Mouse (Mus musculus): ENCODE results near the gene Kcp.

The Kcp gene

DNA sequence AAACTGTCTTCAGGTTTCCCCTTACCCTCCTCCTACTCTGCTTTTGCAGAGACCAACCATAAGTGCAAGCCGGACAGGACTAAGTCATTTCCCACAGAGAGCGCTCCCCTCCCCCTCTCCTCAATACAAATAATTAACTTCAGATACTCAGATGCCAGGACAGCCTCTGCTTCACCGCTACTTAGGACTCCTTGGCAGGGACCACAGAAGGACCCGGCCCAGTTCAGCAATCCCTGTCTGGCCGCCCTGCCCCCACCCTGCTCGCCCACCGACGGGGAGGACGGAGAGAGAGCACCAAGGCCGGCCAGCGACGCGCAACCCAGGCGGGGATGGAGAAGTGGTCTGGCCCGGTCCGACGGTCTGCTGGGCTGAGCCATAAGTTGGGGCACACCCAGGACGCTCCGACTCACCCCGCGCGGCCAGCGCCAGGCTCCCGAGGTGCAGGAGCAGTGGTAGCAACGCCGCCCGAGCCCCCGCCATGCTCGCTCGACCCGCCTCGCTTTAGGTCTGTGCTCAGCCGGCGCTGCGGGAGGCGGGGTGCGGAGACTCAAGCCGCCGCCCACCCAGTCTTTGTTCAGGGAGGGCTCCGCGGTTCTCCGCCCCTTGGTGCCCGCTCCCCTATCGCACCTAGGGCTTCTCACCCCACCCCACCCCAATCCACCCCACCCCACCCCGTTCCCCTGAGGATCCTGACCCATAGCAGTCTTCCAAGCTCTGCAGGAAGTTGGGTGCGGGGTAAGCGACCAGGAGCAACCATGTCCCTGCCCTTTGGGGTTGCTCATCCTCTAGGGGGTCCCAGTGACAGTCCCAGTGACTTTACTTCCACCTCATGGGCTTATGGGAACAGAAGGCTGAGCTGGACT, at the start of gene Kcp:
Gene Kcp, minus strand, starts transcription at position 506 of the 863 bp plus-strand sequence.
- no peak for DNase-seq

DNA sequence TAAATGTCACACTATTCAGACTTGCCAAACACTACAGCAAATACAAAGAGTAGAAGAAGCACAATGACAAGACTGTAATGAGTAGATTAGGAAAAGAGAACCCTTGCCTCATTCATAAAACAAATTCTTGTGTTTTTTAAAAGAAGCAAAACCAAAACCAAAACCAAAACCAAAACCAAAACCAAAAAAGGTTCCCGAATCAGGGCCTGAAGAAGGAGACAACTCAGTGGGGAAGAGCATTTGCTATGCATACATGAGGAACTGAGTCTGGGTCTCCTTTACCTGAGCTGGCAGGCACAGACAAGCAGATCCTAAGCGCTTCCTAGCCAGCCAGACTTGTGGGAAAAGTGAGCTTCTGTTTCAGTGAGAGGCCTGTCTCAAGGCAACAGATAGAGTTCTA, 49.4 kb upstream of the Kcp start:
- no peak for DNase-seq

- no peak for DNase-seq
These were observed 44.8 kb upstream of the Kcp start for GRCm38 (mm10) chr6:29552526-29552925.

- DNase-seq = no peak
These were observed 40.3 kb upstream of the Kcp start for GRCm38 (mm10) chr6:29548086-29548485.

DNA sequence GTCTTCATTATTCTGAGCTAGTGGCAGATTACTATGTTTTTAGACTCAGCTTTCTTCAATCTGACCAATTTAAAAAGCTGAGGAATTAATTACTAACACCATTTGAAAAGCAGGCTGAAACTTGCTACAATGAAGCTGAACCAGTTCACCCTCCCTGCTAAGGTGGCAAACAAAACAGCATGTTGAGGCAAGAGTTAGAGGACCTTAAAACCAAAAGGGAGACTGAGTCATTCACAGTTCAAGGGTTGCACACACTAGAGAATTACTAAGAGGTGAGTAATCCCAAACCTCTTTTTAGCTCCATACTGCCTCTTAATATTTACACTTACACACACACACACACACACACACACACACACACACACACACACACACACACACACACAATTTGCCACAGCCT, 39.8 kb upstream of the Kcp start:
- DNase-seq = no peak

DNA sequence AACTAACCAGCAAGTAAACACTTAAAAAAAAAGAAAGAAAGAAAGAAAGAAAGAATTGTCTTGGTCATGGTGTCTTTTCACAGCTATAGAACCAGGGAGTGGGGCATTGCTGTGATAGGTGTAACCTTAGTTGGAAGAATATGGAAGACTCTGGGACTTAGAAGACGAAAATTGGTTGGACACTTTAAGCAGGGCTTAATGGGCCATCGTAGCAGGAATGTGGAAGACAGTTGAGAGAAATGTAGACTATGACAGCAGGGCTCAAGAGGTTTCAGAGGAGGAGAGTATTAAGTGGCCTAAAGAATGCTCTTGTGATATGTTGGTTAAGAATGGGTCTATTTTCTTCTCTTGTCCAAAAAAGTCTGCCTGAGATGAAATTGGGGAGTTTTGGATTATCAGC, 37.9 kb upstream of the Kcp start:
- no peak for DNase-seq

DNA sequence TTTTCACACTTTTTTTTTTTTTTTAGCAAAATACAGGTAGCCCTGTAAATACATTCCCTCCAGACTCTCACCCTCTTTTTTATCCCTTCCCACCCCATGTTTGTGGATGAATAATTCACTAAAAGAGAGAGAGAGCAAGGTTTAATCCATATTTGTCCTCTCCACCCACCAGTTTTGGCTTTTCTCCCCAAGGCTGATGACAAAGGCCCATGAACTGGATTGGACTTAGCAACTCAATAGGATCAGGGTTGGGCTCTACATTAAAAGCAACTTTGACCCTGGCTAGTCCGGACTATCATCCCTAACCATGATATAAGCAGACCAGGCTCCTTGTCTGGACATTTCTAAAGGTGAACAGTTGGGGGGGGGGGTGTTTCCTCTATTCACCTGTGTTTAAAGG, 33.2 kb upstream of the Kcp start:
- no peak for DNase-seq

GRCm38 (mm10) chr6:29540223-29540622, 32.5 kb upstream of the Kcp start:
- no peak for DNase-seq

DNA sequence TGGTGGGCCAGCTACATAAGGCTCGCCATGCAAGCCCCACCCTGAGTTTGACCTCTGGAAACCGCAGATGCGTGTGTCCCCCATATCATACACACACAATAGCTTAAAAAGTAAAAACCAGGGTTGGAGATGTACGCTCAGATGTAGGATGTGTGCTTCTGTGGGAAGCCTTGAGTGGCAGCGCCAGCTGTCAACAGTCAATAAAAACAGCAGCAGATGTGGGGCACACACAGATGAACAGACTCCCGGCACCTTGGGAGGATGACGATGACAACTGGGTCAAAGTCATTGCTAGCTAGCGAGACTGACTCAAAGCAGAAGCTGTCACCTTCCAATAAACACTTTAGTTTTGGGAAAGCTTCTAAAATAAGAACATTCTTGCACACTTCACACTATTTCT, 31.8 kb upstream of the Kcp start:
- DNase-seq = no peak

DNA sequence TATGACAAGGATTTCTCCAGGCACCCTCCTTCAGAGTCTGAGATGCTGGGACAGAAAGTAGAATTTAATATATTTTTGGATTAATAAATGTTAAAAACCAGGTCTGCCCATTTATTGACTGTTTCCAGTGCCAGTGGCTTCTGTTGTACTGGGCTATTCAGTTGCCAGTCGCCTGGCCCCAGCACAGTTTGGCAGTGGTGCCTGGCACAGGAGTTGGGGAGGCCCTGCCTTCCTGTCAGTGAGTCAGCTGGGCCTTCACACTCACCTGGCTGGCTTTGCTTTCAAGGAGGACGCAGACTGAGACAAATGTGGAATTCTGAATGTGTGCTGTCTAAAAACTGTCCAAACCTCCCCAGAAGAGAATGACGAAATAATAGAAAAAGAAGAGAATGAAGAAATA, 29.5 kb upstream of the Kcp start:
- DNase-seq = no peak

- no peak for DNase-seq
These were observed 29.0 kb upstream of the Kcp start for GRCm38 (mm10) chr6:29536651-29537193.

- no peak for DNase-seq
These were observed 27.6 kb upstream of the Kcp start for GRCm38 (mm10) chr6:29535316-29535715.

DNA sequence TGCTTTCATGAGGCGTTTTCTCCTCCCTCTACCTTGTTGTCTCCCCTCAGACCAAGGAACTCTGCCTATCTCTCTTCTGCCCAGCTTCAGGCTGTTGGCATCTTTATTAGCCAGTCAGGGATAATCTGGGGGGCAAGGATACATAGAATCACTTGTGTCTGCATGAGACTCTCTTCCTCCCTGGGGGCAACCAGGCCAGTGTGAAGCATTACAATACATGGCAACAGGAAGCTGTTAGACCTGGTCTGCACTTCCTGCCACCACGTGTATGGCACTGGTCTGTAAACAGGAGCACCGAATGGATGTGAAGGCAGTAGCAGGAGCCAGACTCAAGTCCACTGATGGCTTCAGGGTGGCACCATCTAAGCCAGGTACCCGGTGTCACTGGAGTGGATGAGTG, 22.3 kb upstream of the Kcp start:
- no peak for DNase-seq

- no peak for DNase-seq
These were observed 21.7 kb upstream of the Kcp start for GRCm38 (mm10) chr6:29529444-29529820.

GRCm38 (mm10) chr6:29528561-29529443, 21.1 kb upstream of the Kcp start:
- DNase-seq = no peak

DNA sequence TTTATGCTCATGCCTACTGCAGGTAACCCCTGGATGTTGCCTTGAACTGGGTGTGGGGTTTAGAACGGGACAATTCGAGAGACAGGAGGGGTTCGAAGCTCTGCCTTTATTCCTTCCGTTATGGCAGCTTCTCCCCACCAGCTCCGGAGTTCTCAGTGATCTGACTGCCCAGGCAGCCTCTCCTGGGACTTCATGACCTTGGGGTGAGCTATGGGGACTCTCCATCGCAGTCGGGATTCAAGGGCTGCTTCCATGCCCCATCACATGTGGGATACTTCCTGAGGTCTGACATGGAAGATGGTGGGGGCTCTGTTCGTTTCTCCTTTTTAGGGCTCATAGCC, 20.4 kb upstream of the Kcp start:
- DNase-seq = no peak

- DNase-seq = no peak
These were observed 19.8 kb upstream of the Kcp start for GRCm38 (mm10) chr6:29527361-29528164.

- DNase-seq = no peak
These were observed 18.8 kb upstream of the Kcp start, which contains the start of gene Irf5 for GRCm38 (mm10) chr6:29526281-29527251. Irf5 (plus strand) TSS chr6:29526625.

DNA sequence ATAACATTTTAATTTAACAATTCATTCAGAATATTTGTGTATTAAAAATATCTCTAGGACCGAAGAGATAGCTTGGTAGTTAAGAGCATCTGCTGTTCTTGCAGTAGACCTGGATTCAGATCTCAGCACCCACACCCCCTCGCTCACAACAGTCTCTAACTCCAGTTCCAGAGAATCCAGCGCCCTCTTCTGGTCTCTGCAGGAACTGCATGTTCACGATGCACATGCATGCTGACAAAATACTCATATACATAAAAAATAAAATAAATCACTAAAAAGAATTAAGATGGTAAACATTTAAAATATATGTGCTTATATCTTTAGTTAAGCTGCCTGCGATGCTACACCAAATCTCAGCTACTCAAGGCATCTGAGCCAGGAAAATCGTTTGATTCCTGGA, 17.5 kb upstream of the Kcp start:
- DNase-seq = no peak

GRCm38 (mm10) chr6:29524034-29524489, 16.3 kb upstream of the Kcp start:
- no peak for DNase-seq

DNA sequence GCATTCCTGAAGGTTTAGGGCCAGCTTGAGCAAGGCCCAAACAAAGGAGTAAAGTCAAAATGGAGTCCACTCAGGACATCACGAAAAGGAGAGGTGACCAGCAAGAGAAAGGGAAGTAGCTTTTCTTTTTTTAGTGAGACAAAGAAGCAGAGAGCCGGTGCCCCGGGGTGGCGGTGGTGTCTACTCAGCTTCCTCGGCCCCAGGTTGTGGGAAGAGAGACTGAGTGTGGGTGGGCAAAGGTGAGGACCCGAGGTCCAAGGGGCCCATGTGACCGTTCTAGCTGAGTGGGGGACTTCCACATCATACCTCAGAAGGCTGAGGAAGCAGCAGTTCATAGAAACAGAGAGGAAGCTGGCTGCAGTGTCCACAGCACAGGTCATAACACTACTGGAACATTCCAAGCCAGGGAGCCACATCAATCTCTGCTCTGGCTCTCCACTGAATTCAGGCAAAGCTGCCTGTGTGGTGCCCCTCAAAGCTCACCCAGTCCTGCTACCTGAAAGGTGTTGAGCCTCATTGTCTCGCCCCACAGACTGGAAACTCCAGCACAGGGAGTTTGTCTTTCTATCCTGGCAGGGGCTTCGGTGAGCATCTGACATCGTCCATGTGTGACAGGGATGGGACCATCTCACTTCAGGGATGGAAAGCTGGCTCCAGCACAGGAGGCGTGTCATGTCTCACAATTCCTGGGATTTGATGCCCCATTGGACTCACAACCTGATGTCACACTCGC, 15.7 kb upstream of the Kcp start:
- no peak for DNase-seq
